Mouse (Mus musculus) embryonic fibroblast, embryonic 13.5 days (primary cell): ENCODE measurements around the gene Lamb3.

Experiments
- CTCF ChIP-seq: IDR thresholded peaks from 2 replicates; pipeline ENCODE4 v1.5.1; 2011; ENCODE audit warnings: mild to moderate bottlenecking, control low read depth, low read length, moderate library complexity, borderline replicate concordance; ENCODE audit not compliant: insufficient read depth
- POLR2A ChIP-seq: IDR thresholded peaks from 2 replicates; pipeline ENCODE4 v1.6.1; 2011; ENCODE audit warnings: low read depth, mild to moderate bottlenecking, control low read depth, low read length, moderate library complexity

DNA sequence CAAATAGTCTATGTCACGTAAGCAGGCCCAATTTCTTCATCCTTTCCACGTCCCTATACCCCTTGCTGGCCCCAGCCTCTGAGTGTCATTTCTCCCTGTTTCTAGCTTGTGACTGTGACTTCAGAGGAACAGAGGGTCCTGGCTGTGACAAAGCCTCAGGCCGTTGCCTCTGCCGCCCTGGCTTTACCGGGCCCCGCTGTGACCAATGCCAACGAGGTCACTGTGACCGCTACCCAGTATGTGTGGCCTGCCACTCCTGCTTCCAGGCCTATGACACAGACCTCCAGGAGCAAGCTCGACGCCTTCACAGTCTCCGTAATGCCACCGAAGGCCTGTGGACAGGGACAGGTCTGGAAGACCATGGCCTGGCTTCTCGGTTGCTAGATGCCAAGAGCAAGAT, 124.5 kb downstream of the Lamb3 start:
- TF ChIP-seq POLR2A (no peak), CTCF (no peak)
